Mouse (Mus musculus) limb, embryonic 14.5 days (tissue): ENCODE measurements around the gene Tmem91. TPM values are rescaled to one million over a fixed set of nuclear protein-coding genes. Genes with fewer than 3 reads are reported as not detected.

Source experiments
- ATAC-seq: fragments of 200-750 bp; cut with Nextera tagmentation; 2 replicates; pipeline ENCODE4 v1.8.0; 2017; ENCODE audit warnings: low read depth, moderate number of reproducible peaks, moderate TSS enrichment; ENCODE audit not compliant: low FRiP score
- DNase-seq: peaks from one replicate; pipeline ENCODE4 v3.0.0-alpha.2; 2015; ENCODE audit warnings: low spot score
- H3K27ac ChIP-seq: fragments of 300-500 bp; sonication (generic); replicated peaks from 2 replicates; pipeline ENCODE4 v1.5.1; 2014; ENCODE audit warnings: low read depth, mild to moderate bottlenecking, low read length, moderate library complexity, mixed read lengths
- H3K27me3 ChIP-seq: fragments of 300-500 bp; sonication (generic); 2 replicates; pipeline ENCODE4 v1.6.1; 2014; ENCODE audit warnings: low read length, mixed read lengths; ENCODE audit not compliant: control insufficient read depth, insufficient read depth
- H3K36me3 ChIP-seq: fragments of 300-500 bp; sonication (generic); 2 replicates; pipeline ENCODE4 v1.6.1; 2014; ENCODE audit warnings: mild to moderate bottlenecking, low read length, moderate library complexity, mixed read lengths; ENCODE audit not compliant: control insufficient read depth, insufficient read depth
- H3K4me1 ChIP-seq: fragments of 300-500 bp; sonication (generic); 2 replicates; pipeline ENCODE4 v1.6.1; 2014; ENCODE audit warnings: antibody characterized with exemption, low read length, mixed read lengths; ENCODE audit not compliant: control insufficient read depth, insufficient read depth
- H3K4me2 ChIP-seq: fragments of 300-500 bp; sonication (generic); replicated peaks from 2 replicates; pipeline ENCODE4 v1.6.1; 2014; ENCODE audit warnings: low read depth, mild to moderate bottlenecking, low read length, moderate library complexity; ENCODE audit not compliant: severe bottlenecking
- H3K4me3 ChIP-seq: fragments of 300-500 bp; sonication (generic); replicated peaks from 2 replicates; pipeline ENCODE4 v1.5.1; 2014; ENCODE audit warnings: low read length
- H3K9ac ChIP-seq: fragments of 300-500 bp; sonication (generic); 2 replicates; pipeline ENCODE4 v1.6.1; 2014; ENCODE audit warnings: mild to moderate bottlenecking, low read depth, low read length, moderate library complexity; ENCODE audit not compliant: severe bottlenecking
- H3K9me3 ChIP-seq: fragments of 300-500 bp; sonication (generic); 2 replicates; pipeline ENCODE4 v1.6.1; 2016; ENCODE audit warnings: low read length; ENCODE audit not compliant: control insufficient read depth
- POLR2A ChIP-seq: fragments of 200-500 bp; IDR thresholded peaks from 2 replicates; pipeline ENCODE4 v1.8.0; 2012; ENCODE audit warnings: inconsistent platforms, mild to moderate bottlenecking, moderate library complexity, borderline replicate concordance; ENCODE audit not compliant: insufficient read depth, insufficient read length; ENCODE audit errors: extremely low read depth
- WGBS: fragments of 180-500 bp; shearing (Covaris S2); extraction: QIAGEN DNeasy Blood & Tissue Kit; methylation state at CpG from one replicate; pipeline ENCODE4 v1.1.7; 2014; 5-methylcytosine and 5-hydroxymethylcytosine counted together
- polyA plus RNA-seq, 2 experiments: library from polyadenylated mRNA; depleted of rRNA in 1 of 2; stranded (reverse) in 1 of 2; unstranded in 1 of 2; fragments of >200 nt; fragmentation: Nextera tagmentation in 1 of 2; extraction: Ambion mirVana in 1 of 2; gene quantifications; 2 replicates each; pipeline versions ENCODE4 v1.2.1 to v1.2.3; 2012 to 2014

The Tmem91 gene
- polyA plus RNA-seq, 2 experiments = 1.7 to 3.2 TPM

GRCm38 (mm10) chr7:25699851-25700250, 24.9 kb upstream of the Tmem91 start:
- no peaks in the 10 kb centered on the region for H3K36me3 ChIP-seq
- ATAC-seq = no peak
- WGBS = 54% methylated on average over 13 of the region's 13 CpGs

GRCm38 (mm10) chr7:25694104-25694503, 19.1 kb upstream of the Tmem91 start:
- H3K27me3 ChIP-seq = peaks cover 18% of the 10 kb centered on the region
- no peak overlapping the region for H3K4me2 ChIP-seq
- ATAC-seq (no peak), DNase-seq (no peak)
- H3K9me3 ChIP-seq = no peaks in the 10 kb centered on the region
- WGBS = 71% methylated on average over 8 of the region's 8 CpGs
- no peak overlapping the region for H3K9ac ChIP-seq
- no peaks in the 10 kb centered on the region for H3K36me3 ChIP-seq
- H3K4me1 ChIP-seq = peaks cover 5% of the 10 kb centered on the region; the same call in 1 of the 2 replicates
- no peak for TF ChIP-seq POLR2A
- H3K27ac ChIP-seq = no peak overlapping the region
- H3K4me3 ChIP-seq = no peak overlapping the region

More at GRCm38 (mm10) chr7:25699851-25700250, 24.9 kb upstream of the Tmem91 start:
- H3K9ac ChIP-seq = no peak overlapping the region
- H3K4me3 ChIP-seq = no peak overlapping the region
- DNase-seq = no peak
- H3K4me1 ChIP-seq = no peaks in the 10 kb centered on the region
- no peak for TF ChIP-seq POLR2A
- H3K27ac ChIP-seq = no peak overlapping the region
- no peaks in the 10 kb centered on the region for H3K9me3 ChIP-seq
- H3K27me3 ChIP-seq = no peaks in the 10 kb centered on the region; the same call in 1 of the 2 replicates
- no peak overlapping the region for H3K4me2 ChIP-seq

DNA sequence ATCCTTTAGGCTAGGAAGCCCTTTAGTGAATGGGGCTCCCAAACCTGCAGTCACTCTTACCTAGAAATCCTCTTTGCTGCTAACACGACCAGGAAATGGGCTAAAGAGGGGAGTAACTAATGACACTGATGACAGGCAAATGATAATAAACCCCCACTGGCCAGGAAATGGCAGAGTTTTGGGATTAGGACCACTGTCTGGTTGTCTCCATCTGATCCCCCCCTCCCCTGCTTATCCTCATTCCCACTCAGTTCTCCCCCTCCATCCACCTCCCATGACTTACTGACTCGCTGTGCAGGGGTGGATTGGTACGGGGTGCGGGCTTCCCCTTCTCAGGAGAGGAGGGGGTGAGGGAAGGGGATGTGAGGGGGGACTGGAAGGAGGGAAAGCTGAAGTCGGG, 15.1 kb upstream of the Tmem91 start:
- Histone ChIP-seq H3K4me2 (peak overlapping the region; percentile 90; the same call in 1 of the 2 replicates), H3K27me3 (peaks cover 50% of the 10 kb centered on the region), H3K4me1 (peaks cover 21% of the 10 kb centered on the region), H3K27ac (no peak overlapping the region), H3K36me3 (no peaks in the 10 kb centered on the region), H3K4me3 (peak overlapping the region; percentile 60; the same call in 1 of the 2 replicates), H3K9me3 (no peaks in the 10 kb centered on the region), H3K9ac (no peak overlapping the region)
- no peak for TF ChIP-seq POLR2A
- WGBS = 39% methylated on average over 5 of the region's 5 CpGs
- no peak for ATAC-seq
- DNase-seq = no peak

DNA sequence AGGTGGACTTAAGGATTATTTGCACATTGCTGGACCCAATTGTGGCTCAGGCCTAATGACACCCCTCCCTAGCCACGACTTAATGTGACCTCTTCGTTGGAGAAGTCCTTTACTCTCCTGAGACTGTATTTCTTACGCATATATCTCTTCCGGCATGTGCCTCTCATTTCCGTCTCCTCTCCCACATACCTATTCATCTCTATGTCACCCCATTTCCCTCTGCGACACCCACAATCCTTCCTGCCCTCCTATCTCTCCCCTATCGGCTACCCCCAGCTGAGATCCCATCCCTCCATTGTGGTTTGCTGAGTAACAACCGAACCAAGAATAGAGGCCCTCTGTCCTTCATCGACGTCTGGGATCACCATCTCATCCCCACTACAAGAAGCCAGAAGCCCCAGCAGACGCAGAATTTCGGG, 14.6 kb upstream of the Tmem91 start:
- no peak for TF ChIP-seq POLR2A
- no peak for DNase-seq
- Histone ChIP-seq H3K27me3 (peaks cover 50% of the 10 kb centered on the region), H3K9me3 (no peaks in the 10 kb centered on the region), H3K4me1 (peaks cover 21% of the 10 kb centered on the region), H3K4me3 (peak overlapping the region; percentile 60), H3K27ac (no peak overlapping the region), H3K4me2 (peak overlapping the region; percentile 90), H3K9ac (peak overlapping the region; percentile 46; the same call in 1 of the 2 replicates), H3K36me3 (no peaks in the 10 kb centered on the region)
- 10% methylated on average over 12 of the region's 12 CpGs for WGBS
- no peak for ATAC-seq

- no peak overlapping the region for H3K27ac ChIP-seq
- H3K4me2 ChIP-seq = peak overlapping the region; percentile 90
- H3K9me3 ChIP-seq = no peaks in the 10 kb centered on the region
- peak overlapping the region; percentile 60 for H3K4me3 ChIP-seq
- peak; percentile 51 for ATAC-seq
- peak; percentile 66 for DNase-seq
- H3K9ac ChIP-seq = peak overlapping the region; percentile 46
- under 1% methylated on average over 35 of the region's 52 CpGs for WGBS
- H3K27me3 ChIP-seq = peaks cover 50% of the 10 kb centered on the region
- no peaks in the 10 kb centered on the region for H3K36me3 ChIP-seq
- no peak for TF ChIP-seq POLR2A
- peaks cover 21% of the 10 kb centered on the region for H3K4me1 ChIP-seq
These were observed 14.0 kb upstream of the Tmem91 start for GRCm38 (mm10) chr7:25688810-25689586.
